Mouse (Mus musculus) 3T3-L1 (cell line): ENCODE data around the gene Arrdc1.
"Not testable (repeated sequence)": the region's sequence is repeated elsewhere in the genome, so short reads cannot be mapped to it uniquely, and the experiment has no call there.

Source experiments
- DNase-seq: peaks from one replicate; pipeline ENCODE4 v3.0.0-alpha.2; 2015; ENCODE audit warnings: low read depth, low spot score

Arrdc1 gene

GRCm38 (mm10) chr2:24935057-24935796, at the start of gene Arrdc1:
Arrdc1 (minus strand) TSS chr2:24935252.
- peak; percentile 89 for DNase-seq

GRCm38 (mm10) chr2:24976960-24977359, 41.9 kb upstream of the Arrdc1 start:
- no peak for DNase-seq

GRCm38 (mm10) chr2:24975704-24976297, 40.7 kb upstream of the Arrdc1 start, which contains the start of gene Pnpla7:
Pnpla7 (plus strand) TSS chr2:24976033.
- peak; percentile 86 for DNase-seq

GRCm38 (mm10) chr2:24974906-24975703, 40.1 kb upstream of the Arrdc1 start, which contains the start of gene Mrpl41:
Mrpl41 (minus strand) TSS chr2:24975098.
- peak; percentile 95 for DNase-seq

- not testable (repeated sequence) for DNase-seq
Observed at GRCm38 (mm10) chr2:24974452-24974851, 39.4 kb upstream of the Arrdc1 start.

GRCm38 (mm10) chr2:24970386-24970785, 35.3 kb upstream of the Arrdc1 start:
- no peak for DNase-seq

- peak; percentile 79 for DNase-seq
Observed at GRCm38 (mm10) chr2:24962304-24963000, 27.4 kb upstream of the Arrdc1 start, which contains the start of gene Dph7. Dph7 (plus strand) TSS chr2:24962400.

GRCm38 (mm10) chr2:24960910-24961309, 25.9 kb upstream of the Arrdc1 start:
- DNase-seq = peak; percentile 70

GRCm38 (mm10) chr2:24952537-24953055, 17.5 kb upstream of the Arrdc1 start:
- no peak for DNase-seq

GRCm38 (mm10) chr2:24950189-24950535, 15.1 kb upstream of the Arrdc1 start:
- peak; percentile 25 for DNase-seq

- peak; percentile 89 for DNase-seq
Observed at GRCm38 (mm10) chr2:24949421-24950188, 14.6 kb upstream of the Arrdc1 start, which contains the start of gene Zmynd19. Zmynd19 (plus strand) TSS chr2:24949792.

GRCm38 (mm10) chr2:24944304-24944703, 9.3 kb upstream of the Arrdc1 start:
- peak; percentile 48 for DNase-seq

- DNase-seq = no peak
Observed at GRCm38 (mm10) chr2:24942092-24942491, 7.0 kb upstream of the Arrdc1 start.

- DNase-seq = peak; percentile 33
Observed at GRCm38 (mm10) chr2:24934441-24934963, 550 bp downstream of the Arrdc1 start.

GRCm38 (mm10) chr2:24929593-24929992, 5.5 kb downstream of the Arrdc1 start:
- no peak for DNase-seq

GRCm38 (mm10) chr2:24929119-24929518, 5.9 kb downstream of the Arrdc1 start:
- no peak for DNase-seq

- no peak for DNase-seq
Observed at GRCm38 (mm10) chr2:24927810-24928479, 7.1 kb downstream of the Arrdc1 start.

- DNase-seq = no peak
Observed at GRCm38 (mm10) chr2:24926965-24927358, 8.1 kb downstream of the Arrdc1 start.

GRCm38 (mm10) chr2:24926345-24926964, 8.6 kb downstream of the Arrdc1 start:
- no peak for DNase-seq
